Mouse (Mus musculus): ENCODE results near the gene Lrp8. TPM values are rescaled to one million over a fixed set of nuclear protein-coding genes. Genes with fewer than 3 reads are reported as not detected.

The Lrp8 gene
- 54.3 and 58.1 TPM in 2 replicates for polyA plus RNA-seq (2014; fragmentation: Nextera tagmentation; extraction: Ambion mirVana)

GRCm38 (mm10) chr4:107802185-107802449 is at the start of gene Lrp8:
Lrp8 (plus strand) TSS chr4:107802261.
- H3K4me1 ChIP-seq (ENCODE audit: control insufficient read depth, insufficient read depth, low read length): peaks cover 37% of the 10 kb centered on the region
- H3K9ac ChIP-seq (replicated peaks; ENCODE audit: low read length): peak within 1 kb of the TSS; percentile 96
- H3K36me3 ChIP-seq (ENCODE audit: control insufficient read depth, insufficient read depth, low read length): peaks cover 11% of the 10 kb centered on the region; the same call in 1 of the 2 replicates
- peak within 1 kb of the TSS; percentile 78 for H3K4me3 ChIP-seq (replicated peaks; ENCODE audit: low read depth, low read length)
- peak within 1 kb of the TSS; percentile 94 for H3K4me2 ChIP-seq (ENCODE audit: low read length)
- 0% methylated on average over 4 of the region's 44 CpGs for WGBS
- H3K9me3 ChIP-seq (ENCODE audit: control insufficient read depth, low read length): no peaks in the 10 kb centered on the region
- H3K27me3 ChIP-seq (ENCODE audit: control insufficient read depth, insufficient read depth, low read length): no peaks in the 10 kb centered on the region
- DNase-seq (no peak), ATAC-seq (ENCODE audit: low FRiP score, low TSS enrichment) (no peak)
- H3K27ac ChIP-seq (replicated peaks; ENCODE audit: low read depth, low read length): peak within 1 kb of the TSS; percentile 98

- Histone ChIP-seq H3K9ac (replicated peaks; ENCODE audit: low read length) (no peak overlapping the region), H3K27ac (replicated peaks; ENCODE audit: low read depth, low read length) (no peak overlapping the region), H3K27me3 (ENCODE audit: control insufficient read depth, insufficient read depth, low read length) (no peaks in the 10 kb centered on the region), H3K9me3 (ENCODE audit: control insufficient read depth, low read length) (no peaks in the 10 kb centered on the region), H3K4me2 (ENCODE audit: low read length) (no peak overlapping the region), H3K36me3 (ENCODE audit: control insufficient read depth, insufficient read depth, low read length) (no peaks in the 10 kb centered on the region), H3K4me1 (ENCODE audit: control insufficient read depth, insufficient read depth, low read length) (peaks cover 22% of the 10 kb centered on the region), H3K4me3 (replicated peaks; ENCODE audit: low read depth, low read length) (no peak overlapping the region)
- 16% methylated on average over 10 of the region's 10 CpGs for whole genome bisulfite sequencing
- DNase-seq (peak; percentile 62), ATAC-seq (ENCODE audit: low FRiP score, low TSS enrichment) (no peak)
These were observed 45.8 kb upstream of the Lrp8 start for GRCm38 (mm10) chr4:107756222-107756621.

GRCm38 (mm10) chr4:107757487-107758470 is 44.3 kb upstream of the Lrp8 start:
- Histone ChIP-seq H3K9ac (replicated peaks; ENCODE audit: low read length) (no peak overlapping the region), H3K4me1 (ENCODE audit: control insufficient read depth, insufficient read depth, low read length) (peaks cover 22% of the 10 kb centered on the region), H3K4me3 (replicated peaks; ENCODE audit: low read depth, low read length) (no peak overlapping the region), H3K36me3 (ENCODE audit: control insufficient read depth, insufficient read depth, low read length) (no peaks in the 10 kb centered on the region), H3K27ac (replicated peaks; ENCODE audit: low read depth, low read length) (no peak overlapping the region; the same call in 1 of the 2 replicates), H3K9me3 (ENCODE audit: control insufficient read depth, low read length) (no peaks in the 10 kb centered on the region), H3K27me3 (ENCODE audit: control insufficient read depth, insufficient read depth, low read length) (no peaks in the 10 kb centered on the region), H3K4me2 (ENCODE audit: low read length) (no peak overlapping the region)
- DNase-seq: no peak
- 60% methylated on average over 15 of the region's 15 CpGs for WGBS
- no peak for ATAC-seq (ENCODE audit: low FRiP score, low TSS enrichment)

GRCm38 (mm10) chr4:107758938-107759337 is 43.1 kb upstream of the Lrp8 start:
- ATAC-seq (ENCODE audit: low FRiP score, low TSS enrichment): no peak
- Histone ChIP-seq H3K36me3 (ENCODE audit: control insufficient read depth, insufficient read depth, low read length) (no peaks in the 10 kb centered on the region), H3K27me3 (ENCODE audit: control insufficient read depth, insufficient read depth, low read length) (no peaks in the 10 kb centered on the region)

DNA sequence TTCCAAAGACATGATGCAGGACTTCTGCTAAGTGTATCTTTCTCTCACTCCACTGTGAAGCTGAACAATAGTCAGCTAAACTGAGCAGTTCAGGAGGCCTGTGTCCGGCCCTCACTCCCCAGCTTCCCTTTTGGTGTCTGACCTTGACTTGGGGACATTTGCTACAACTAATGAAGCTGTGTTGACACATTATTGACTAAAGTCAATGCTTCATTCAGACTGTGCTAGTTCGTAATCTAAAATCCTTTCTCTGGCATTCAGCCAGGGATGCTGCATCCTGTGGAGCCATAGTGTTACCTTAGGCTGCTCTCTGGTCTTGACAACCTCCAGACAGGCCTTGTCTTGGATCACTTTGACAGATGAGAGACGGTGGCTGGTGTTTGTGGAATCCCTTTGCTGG is 39.1 kb upstream of the Lrp8 start:
- Histone ChIP-seq H3K4me3 (replicated peaks; ENCODE audit: low read depth, low read length) (no peak overlapping the region), H3K9me3 (ENCODE audit: control insufficient read depth, low read length) (no peaks in the 10 kb centered on the region), H3K4me2 (ENCODE audit: low read length) (no peak overlapping the region), H3K36me3 (ENCODE audit: control insufficient read depth, insufficient read depth, low read length) (no peaks in the 10 kb centered on the region), H3K9ac (replicated peaks; ENCODE audit: low read length) (no peak overlapping the region), H3K27me3 (ENCODE audit: control insufficient read depth, insufficient read depth, low read length) (no peaks in the 10 kb centered on the region), H3K27ac (replicated peaks; ENCODE audit: low read depth, low read length) (no peak overlapping the region), H3K4me1 (ENCODE audit: control insufficient read depth, insufficient read depth, low read length) (peaks cover 7% of the 10 kb centered on the region)
- DNase-seq (no peak), ATAC-seq (ENCODE audit: low FRiP score, low TSS enrichment) (no peak)
- 48% methylated on average over 3 of the region's 3 CpGs for WGBS

More at GRCm38 (mm10) chr4:107758938-107759337, 43.1 kb upstream of the Lrp8 start:
- no peaks in the 10 kb centered on the region for H3K9me3 ChIP-seq (ENCODE audit: control insufficient read depth, low read length)
- no peak overlapping the region for H3K4me3 ChIP-seq (replicated peaks; ENCODE audit: low read depth, low read length)
- peaks cover 22% of the 10 kb centered on the region for H3K4me1 ChIP-seq (ENCODE audit: control insufficient read depth, insufficient read depth, low read length)
- H3K9ac ChIP-seq (replicated peaks; ENCODE audit: low read length): no peak overlapping the region
- no peak overlapping the region for H3K27ac ChIP-seq (replicated peaks; ENCODE audit: low read depth, low read length)
- DNase-seq: no peak
- 82% methylated on average over 9 of the region's 9 CpGs for WGBS
- no peak overlapping the region for H3K4me2 ChIP-seq (ENCODE audit: low read length)

DNA sequence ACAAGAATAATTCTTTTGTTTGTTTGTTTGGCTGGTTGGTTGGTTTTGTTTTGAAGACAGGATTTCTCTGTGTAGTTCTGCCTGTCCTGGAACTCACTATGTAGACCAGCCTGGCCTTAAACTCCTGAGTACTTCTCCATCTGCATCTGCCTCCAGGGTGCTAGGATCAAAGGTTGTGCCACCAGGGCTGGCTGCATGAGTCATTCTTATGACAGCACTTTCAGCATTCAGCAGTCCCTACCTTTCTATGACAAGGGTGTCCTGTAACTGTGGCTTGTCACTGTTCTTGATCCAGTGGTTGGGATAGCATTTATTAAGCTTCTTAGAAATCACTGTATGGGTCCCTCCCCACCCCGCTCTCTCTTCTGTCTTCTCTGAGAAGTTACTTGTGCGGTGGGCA is 38.5 kb upstream of the Lrp8 start:
- H3K4me1 ChIP-seq (ENCODE audit: control insufficient read depth, insufficient read depth, low read length): peaks cover 7% of the 10 kb centered on the region; the same call in 1 of the 2 replicates
- H3K27ac ChIP-seq (replicated peaks; ENCODE audit: low read depth, low read length): no peak overlapping the region
- no peaks in the 10 kb centered on the region for H3K27me3 ChIP-seq (ENCODE audit: control insufficient read depth, insufficient read depth, low read length)
- no peak for ATAC-seq (ENCODE audit: low FRiP score, low TSS enrichment)
- no peak overlapping the region for H3K4me2 ChIP-seq (ENCODE audit: low read length)
- no peaks in the 10 kb centered on the region for H3K36me3 ChIP-seq (ENCODE audit: control insufficient read depth, insufficient read depth, low read length)
- H3K9ac ChIP-seq (replicated peaks; ENCODE audit: low read length): no peak overlapping the region
- no peak for DNase-seq
- no peaks in the 10 kb centered on the region for H3K9me3 ChIP-seq (ENCODE audit: control insufficient read depth, low read length)
- WGBS: 96% methylated on average over 2 of the region's 2 CpGs
- no peak overlapping the region for H3K4me3 ChIP-seq (replicated peaks; ENCODE audit: low read depth, low read length)

DNA sequence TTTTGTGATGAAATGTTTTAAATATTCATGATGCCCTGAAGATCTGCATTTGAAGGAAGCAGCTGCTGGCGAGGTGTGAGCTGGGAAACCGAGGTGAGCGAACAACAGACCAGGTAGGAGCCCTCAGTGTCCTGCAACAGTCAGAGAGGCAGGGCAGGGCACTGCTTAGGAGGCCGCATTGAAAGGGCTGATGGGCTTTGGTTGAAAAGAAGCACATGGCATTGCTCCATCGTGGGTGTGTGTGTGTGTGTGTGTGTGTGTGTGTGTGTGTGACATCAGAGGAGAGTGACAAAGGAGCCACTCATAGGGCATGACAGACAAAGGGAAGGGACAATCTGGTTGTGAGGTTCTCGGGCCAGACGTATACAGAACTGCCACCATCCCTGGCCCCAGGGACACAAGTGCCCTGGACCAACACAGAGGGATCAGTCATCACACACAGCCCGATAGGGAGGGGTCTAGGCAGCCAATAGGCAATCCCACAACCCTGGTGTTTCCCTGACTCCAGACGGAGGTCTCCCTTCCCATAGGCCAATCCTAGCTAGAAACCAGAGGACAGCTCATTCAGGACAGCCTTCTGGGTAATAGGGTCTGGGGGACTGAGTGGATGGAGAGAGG is 36.8 kb upstream of the Lrp8 start:
- no peak overlapping the region for H3K27ac ChIP-seq (replicated peaks; ENCODE audit: low read depth, low read length)
- WGBS: 45% methylated on average over 9 of the region's 9 CpGs

DNA sequence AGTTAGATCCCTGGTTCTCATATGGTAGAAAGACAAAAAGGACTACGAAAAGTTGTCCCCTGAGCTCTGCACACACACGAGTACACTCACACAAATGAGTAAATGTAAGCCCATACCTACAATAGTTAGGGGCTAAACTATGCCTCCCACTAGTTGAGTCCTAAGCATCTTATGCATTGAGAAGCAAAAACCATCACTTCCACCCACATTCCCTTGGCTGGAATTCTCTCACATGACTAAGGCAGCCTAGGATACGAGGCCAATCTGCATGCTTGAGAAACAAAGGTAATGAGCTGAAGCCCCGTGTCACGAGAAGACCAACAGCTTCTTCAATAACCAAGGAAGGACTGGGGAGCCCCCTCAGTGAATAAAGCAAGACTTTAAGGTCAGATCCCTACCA is 35.9 kb upstream of the Lrp8 start:
- Histone ChIP-seq H3K4me2 (ENCODE audit: low read length) (no peak overlapping the region), H3K9ac (replicated peaks; ENCODE audit: low read length) (no peak overlapping the region), H3K4me3 (replicated peaks; ENCODE audit: low read depth, low read length) (no peak overlapping the region), H3K27ac (replicated peaks; ENCODE audit: low read depth, low read length) (no peak overlapping the region), H3K9me3 (ENCODE audit: control insufficient read depth, low read length) (no peaks in the 10 kb centered on the region), H3K36me3 (ENCODE audit: control insufficient read depth, insufficient read depth, low read length) (no peaks in the 10 kb centered on the region), H3K27me3 (ENCODE audit: control insufficient read depth, insufficient read depth, low read length) (no peaks in the 10 kb centered on the region), H3K4me1 (ENCODE audit: control insufficient read depth, insufficient read depth, low read length) (peaks cover 7% of the 10 kb centered on the region; the same call in 1 of the 2 replicates)
- 32% methylated on average over 5 of the region's 5 CpGs for WGBS
- DNase-seq: no peak
- no peak for ATAC-seq (ENCODE audit: low FRiP score, low TSS enrichment)

More for the DNA sequence above, 36.8 kb upstream of the Lrp8 start:
- Histone ChIP-seq H3K9me3 (ENCODE audit: control insufficient read depth, low read length) (no peaks in the 10 kb centered on the region), H3K36me3 (ENCODE audit: control insufficient read depth, insufficient read depth, low read length) (no peaks in the 10 kb centered on the region), H3K4me3 (replicated peaks; ENCODE audit: low read depth, low read length) (no peak overlapping the region), H3K4me1 (ENCODE audit: control insufficient read depth, insufficient read depth, low read length) (peaks cover 7% of the 10 kb centered on the region; the same call in 1 of the 2 replicates), H3K4me2 (ENCODE audit: low read length) (no peak overlapping the region), H3K27me3 (ENCODE audit: control insufficient read depth, insufficient read depth, low read length) (no peaks in the 10 kb centered on the region), H3K9ac (replicated peaks; ENCODE audit: low read length) (no peak overlapping the region)
- ATAC-seq (ENCODE audit: low FRiP score, low TSS enrichment): no peak; the same call in 1 of the 2 replicates
- DNase-seq: no peak
